Mouse (Mus musculus) c-Kit-positive CD71-positive TER-119-positive erythroid progenitor cells, embryonic 14.5 days (primary cell): ENCODE measurements around the gene Micu1.

ENCODE experiments used
- DNase-seq: peaks from one replicate; pipeline ENCODE4 v3.0.0-alpha.2; 2013; ENCODE audit warnings: low spot score

Gene Micu1

DNA sequence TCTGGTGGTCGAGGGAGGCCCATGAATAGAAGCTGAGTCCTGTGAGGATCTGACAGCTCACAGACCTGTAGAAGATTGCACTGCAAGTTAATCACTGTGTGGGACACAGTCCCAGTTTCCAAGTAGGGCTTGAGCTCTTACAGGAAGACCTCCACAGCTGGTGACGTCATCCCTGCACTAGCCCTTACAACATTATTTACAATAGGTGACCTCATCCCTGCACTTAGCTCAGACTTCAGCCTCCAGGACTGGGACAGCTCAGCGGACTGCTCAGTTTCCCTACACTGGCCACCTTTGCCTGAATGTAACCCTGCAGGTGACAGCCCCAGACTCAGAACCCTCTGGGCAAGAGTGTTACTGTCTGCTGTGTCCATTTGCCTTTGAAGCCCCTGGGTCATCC lies 75.0 kb downstream of the Micu1 start:
- no peak for DNase-seq

DNA sequence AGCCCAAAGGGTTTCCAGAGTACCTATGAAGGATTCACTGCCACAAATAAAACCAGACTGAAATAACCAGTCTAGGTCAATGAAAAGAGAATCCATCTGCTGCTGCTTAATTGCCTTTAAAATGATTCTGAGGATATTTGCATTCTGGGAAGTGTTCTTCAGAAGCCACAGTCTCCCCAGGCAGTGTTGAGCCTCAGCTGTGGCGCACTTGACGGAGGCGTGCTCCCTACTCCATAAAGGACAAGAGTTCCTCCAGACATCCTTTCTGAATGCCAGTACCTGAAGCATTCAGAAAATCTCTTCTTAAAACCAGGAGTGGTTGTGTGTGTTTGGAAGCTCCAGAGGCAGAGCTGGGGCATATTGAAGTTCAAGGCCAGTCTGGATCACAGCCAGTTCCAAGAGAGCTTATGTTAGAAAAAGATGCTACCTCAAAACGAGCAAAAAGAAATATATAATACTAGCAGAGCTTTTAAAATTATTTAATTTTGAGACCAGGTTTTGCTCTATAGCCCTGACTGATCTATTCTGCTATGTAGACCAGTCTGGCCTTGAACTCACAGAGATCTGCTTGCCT lies 75.9 kb downstream of the Micu1 start:
- no peak for DNase-seq

DNA sequence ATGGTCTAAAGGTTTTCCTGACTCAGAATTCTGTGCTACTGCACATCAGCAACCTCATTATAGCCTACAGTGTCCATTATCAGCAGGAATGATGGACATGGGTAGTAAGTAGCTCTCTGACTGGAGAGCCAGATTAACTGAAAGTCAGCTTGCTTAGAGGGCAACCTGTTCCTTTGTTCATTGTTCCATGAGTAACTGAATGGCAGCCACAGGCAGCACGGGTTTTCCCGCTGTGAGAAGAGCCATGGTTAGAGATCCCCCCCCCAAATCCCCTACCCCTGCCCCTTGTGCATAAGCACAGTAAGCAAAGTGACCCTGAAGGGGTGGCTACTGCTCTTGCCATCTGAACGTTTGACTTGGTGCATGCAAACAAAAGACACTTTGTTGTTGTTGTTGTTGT lies 78.4 kb downstream of the Micu1 start:
- DNase-seq, result no peak

DNA sequence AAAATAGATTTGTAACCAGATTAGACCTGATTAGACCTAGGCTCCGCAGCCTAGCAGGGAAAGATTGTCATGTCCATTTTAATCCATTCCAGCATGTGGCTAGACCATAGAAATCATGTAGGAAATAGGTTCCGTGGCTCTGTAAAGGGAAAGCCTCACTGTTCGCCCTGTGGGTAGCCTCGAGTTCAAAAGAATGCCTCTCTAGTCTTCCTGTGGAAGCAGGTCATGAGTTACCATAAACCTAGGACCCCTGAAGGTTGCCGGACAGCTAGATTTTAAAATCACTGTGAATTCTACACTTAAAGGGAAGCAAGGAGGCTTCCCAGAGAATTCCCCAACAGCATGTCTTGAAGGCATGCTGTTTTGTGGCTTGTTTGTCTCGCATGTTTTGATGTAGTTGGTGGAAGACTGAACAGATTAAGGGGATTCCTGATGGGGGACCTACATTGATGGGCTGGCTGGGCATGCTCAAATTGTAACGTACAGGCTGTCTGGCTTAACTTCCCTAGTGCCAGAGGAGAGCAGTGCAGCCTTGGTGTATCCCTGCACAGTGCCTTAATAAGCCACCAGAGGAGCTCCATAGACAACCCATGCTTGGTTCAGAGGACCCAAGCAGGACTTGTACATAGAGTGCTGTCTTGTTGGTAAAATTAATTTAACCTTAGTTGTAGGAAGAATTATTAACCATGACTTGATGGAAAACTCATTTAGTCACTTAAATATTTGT lies 79.1 kb downstream of the Micu1 start:
- no peak for DNase-seq

DNA sequence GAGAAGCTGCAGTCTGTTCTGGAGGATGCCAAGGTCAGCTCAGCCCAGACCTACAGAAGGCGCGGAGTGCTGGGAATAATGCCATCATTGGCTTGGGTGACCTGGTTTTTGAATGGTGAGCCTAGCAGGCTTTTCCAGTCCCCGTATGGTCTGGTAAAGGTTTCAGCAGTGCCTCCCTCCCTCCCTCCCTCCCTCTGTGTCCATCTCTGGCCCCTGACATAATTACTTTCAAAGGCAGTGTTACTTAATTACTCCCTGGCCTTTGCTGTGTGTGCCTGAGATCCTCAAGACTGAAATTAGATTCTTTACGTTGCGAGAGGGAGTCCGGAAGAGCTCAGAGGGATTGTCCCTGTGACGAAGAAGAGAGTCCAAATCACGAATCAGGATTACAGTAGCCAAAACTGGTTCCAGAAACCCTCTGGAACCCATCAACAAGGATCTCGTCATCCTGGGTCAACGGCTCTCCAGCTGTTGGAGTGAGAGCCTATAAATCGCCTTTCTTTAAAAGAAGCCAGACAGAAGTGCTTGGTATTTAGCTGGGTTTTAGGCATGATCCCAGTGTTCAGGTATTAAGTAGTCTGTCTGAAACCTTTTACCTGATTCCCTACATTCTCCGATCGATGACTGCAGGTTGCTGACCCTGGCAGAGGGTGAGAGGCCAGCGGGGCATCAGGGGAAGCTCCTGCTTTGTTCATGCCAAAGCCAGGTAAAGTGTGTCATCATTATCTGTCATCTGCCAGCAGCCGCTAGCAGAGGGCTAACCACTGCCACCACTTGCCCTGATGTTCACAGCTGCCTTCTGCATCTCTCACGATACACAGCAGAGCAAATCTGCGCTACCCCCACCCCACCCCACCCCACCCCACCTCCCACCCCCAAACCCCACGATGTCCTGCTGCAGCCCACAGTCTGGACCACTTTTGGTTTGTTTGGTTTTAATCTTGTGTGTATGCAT lies 82.7 kb downstream of the Micu1 start:
- DNase-seq, result no peak

DNA sequence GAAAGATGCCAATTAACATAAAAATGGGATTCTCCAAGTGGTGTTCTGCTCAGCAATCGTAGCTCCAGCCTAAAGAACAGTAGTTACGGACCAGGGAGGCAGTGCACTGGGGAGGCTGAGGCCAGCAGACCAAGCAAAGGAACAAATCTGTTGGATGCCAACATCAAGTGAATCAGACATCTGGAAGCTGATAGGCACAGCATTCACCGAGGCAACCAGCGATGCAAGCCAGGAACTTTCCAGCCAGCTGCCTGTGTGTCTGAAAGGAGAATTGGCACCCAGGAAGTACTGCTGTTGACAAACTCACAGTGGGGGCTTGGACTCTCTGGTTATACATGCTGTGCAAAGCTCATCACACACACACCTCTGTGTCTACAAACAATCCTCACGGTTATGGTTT lies 84.0 kb downstream of the Micu1 start:
- no peak for DNase-seq

DNA sequence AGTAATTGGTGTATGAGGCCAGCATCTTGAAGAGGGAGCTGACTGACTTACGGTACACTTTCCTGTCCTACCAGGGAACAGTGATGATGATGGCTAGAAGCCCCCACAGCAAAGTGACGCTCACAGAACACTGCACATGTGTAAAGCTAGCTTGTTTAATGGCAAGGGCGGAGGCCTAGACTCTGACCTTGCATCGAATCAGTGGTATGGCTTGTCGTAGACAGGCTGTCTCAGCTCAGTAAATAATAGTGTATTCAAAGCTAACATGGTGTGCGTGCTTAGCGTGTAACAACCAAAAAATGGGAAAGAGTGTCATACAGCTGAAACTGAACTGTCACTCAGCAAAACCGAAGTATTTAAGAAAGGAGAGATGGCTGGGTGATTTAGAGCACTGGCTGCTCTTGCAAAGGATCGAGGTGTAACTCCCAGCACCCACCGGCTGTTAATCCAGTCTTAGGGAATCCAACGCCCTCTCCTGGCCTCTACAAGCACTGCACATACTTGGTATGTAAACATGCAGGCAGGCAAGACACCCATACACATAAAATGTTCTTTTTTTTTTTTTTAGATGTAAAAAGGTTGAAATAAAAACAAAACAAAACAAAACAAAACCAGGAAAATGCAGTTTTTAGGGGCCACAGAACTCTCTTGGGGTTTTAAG lies 85.0 kb downstream of the Micu1 start:
- DNase-seq, result no peak

DNA sequence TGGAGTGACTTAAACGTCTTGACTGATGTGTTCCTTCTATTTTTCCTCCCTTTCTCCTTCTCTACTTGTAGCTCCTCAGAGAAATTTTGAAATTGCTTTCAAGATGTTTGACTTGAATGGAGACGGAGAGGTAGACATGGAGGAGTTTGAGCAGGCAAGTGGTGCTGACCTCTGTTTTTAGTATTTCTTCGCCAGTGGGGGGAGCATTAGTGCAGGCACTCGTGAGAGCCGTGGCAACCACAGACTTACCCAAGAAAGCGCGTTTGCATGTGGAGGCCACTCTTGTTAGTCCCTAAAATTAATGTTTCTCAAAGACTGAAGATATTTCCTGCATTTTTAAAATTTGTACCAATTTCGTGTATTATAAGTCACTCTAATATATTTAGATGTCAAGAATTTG lies 85.6 kb downstream of the Micu1 start:
- no peak for DNase-seq

DNA sequence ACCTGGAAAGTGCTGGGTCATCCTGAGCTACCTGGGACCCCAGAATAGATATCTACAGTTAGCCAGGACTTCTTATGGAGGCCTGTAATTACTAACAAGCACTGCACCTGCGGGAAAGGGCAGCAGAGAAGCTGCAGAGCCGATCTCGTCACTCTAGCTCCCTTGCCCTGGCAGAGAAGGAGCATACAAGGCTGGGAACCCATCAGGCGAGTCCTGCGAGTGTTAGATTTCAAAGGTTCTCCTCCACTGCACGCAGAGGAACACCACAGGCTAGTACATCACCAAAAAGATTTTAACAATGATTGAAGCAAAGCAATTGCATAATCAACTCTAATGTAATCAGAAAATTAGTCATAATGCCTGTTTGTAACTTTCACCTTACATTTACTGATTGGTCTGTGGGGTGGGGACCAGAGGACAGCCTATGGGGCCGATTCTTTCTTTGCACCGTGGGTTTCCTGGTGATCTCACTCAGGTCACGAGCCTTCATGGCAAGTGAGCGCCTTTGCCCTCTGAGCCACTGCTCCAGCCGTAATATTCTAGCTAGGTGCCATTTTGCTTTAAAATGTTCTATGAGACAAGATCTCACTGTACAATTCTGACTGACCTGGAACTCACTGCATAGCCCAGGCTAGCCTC lies 88.1 kb downstream of the Micu1 start:
- DNase-seq, result no peak

DNA sequence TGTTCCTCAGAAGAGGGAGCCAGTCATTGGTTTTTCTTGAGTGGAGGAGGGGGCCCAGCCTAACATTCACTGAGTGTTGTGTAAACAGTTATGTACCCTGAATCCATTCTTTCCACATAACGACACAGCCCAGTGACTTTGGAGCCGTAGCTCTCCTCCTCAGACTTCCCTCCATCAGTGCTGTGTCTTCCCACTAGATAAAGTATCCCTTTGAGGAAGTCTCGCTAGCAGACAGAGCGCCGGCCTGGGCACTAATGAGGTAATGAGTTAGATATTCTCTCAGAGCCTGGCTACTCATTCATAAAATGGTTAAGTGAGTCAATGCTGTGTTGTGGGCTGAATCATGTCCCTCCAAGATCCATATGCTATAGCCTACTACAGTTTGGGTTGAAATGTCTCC lies 89.6 kb downstream of the Micu1 start:
- DNase-seq, result no peak

DNA sequence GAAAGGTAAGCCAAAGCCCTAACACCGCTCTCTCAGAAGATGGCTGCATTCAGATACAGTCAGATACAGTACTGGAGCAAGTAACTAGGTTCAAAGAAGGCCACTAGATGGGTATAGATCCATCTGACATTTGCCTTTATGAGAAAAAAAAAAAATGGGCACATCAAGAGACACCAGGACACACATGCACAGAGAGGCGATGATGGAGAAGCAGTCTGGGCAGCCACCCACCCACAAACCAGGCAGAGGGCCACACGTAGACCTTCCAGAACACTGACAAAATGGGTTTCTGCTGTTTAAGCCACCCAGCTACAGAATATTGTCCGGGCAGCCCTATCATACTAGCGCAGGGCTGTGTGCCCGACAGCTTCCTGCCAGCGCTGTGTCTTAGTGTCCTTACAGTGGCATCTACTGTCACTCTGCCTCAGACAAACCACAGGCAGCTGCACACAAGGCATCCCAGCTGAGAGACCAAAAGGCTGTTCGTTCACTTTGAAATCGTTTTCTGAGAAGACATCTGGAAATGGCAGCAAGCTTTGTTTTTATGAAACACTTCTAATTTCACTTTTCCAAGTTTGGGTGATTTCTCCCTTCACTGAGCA lies 90.4 kb downstream of the Micu1 start:
- no peak for DNase-seq

DNA sequence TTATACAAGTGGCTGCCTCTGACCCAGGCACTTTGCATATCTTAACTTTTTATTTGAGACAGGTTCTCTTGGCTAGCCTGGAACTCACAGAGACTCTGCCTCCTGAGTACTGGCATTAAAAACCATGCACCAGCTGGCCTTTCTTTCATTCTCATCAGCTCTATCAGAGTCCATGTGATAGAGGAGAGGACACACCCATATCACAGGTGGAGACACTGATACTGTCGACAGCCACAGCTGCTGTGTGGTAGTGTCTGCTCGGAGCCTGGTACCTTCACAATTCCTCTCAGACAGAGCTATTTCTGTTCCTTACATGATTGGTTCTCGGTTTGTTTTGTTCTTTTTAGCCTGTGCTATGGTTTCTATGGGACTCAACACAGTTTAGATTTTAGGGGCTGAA lies 91.2 kb downstream of the Micu1 start:
- DNase-seq, result peak; percentile 58

DNA sequence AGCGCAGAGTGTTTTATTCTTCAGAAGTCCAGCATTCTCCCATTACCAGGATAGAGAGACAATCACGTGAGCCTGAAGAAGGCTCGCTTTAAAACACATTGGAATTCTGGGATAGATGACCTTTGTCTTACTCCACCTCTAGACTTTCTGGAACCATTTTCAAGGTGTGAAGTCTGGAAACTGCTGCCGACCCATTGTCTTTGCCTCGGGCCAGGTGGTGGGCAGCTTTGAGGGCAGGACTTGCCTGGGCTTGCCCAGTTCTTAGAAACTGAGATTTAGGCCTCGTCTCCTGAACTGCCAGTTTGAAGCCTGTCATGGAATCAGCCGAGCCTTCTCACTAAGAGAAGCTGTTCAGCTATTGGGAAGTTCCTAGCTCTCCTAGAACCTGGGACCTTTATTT lies 92.8 kb downstream of the Micu1 start:
- DNase-seq, result no peak

DNA sequence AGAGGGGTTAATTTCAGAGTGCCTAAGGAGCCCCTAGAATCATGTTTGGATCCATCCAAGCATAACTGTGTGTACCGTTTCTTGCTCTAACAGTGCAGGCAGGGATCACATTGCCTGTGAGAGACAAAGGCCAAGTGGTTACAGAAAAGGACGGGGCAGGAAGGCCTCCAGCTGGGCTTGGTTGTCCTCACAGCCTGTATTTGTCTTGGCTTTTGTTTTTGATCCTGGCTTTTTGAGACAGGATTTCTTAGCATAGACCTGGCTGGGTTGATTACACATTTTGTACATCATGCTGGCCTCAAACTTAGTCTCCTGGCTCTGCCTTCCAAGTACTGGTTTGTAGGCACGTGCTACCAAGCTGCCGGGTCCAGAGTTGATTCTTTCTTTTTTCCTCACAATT lies 93.6 kb downstream of the Micu1 start:
- no peak for DNase-seq

DNA sequence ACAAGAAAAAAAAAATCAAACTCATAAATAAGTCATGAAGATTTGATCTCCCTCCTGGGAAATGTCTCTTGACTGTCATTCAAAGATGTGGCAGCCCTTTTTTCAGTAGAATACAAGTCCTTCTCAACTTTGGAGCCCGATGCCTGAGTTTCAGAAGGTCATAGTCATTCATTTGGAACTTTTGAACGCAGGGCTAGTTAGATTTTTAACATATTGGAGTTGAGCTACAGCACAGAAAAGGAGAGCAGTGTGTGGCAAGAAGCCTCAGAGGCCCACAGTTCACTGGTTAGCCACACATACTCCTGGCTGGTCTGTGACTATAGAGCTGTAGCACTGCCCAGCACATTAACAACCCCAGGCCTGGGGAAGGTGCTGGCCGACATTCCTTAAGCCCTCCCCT lies 96.1 kb downstream of the Micu1 start:
- DNase-seq, result no peak

DNA sequence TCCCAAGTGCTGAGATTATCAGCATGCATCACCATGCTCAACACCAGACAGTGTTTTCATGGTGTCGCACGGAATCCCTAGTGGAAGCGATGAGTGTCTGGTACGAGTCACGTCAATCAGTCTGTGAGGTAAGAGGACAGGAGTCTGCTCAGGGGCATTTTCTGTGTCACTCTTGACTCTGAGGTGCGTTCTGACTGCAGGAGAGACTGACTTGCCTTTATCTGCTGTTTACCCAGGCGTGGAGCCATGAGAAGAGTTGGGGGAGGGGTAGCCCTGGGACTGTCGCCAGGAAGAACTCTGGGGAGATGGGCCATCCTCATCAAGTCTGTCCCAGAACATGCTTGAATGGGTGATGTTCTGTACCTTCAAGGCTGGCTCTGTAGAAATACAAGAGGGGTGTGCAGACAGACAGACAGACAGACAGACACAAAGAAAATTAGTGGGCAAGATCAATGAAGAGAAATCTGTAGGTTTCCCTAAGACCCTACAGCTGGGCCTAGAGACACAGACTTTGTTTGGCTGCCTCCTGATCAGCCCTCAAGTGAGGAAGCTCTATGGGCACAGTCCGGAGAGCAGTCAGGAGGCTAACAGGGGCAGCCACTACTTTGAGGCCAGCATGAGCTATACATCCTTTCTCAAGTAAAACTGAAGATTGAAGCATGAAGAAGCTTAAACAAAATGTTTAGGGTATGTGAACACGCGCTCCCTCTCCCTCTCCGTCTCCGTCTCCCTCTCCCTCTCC lies 97.2 kb downstream of the Micu1 start:
- DNase-seq, result no peak

DNA sequence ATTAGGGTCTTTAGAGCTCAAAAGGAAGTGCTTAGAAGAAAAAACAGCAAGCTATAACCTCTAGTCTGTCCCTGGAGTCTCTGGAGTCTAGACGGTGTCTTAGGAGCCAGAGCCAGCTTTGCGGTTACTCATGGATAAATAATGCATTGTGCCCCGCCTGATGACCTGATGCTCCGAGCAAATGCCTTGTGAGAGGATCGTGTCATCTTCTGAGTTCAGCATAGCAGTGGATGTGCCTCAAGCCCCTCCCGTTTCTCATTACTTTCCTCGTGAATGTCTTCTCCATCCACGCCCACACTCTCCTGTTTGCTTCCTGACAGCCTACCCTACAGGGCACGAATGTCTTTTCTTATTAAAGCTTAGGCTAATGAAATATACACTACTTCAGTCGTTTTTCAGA lies 97.9 kb downstream of the Micu1 start:
- DNase-seq, result no peak

DNA sequence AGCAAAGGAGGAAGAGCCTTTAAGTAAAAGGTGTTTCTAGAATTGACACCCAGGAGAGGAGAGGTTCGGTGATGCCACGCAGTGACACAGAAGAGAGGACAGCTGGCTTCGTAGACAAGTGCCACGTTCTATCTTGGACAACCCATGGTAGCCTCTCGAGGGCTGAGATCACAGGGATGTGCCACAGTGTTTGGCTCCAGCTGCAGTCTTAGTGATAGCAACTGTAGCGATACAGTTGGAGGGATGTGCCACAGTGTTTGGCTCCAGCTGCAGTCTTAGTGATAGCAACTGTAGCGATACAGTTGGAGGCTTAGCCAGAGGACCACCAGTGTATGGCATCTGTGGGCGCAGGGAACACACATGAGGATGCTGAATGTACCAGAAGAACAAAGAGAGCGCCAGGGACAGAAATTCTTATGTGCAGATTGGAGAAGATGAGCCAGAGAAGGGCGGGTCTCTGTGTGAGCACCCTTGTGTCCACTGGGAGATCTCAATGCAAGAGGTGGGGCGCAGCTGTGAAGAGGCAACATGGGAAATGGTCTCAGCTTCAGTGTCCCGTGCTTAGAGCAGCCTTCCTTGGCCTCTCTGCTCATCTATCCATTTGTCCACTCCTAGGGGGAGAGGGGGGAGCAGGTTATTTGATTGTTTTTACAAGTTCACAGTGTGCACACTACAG lies 98.7 kb downstream of the Micu1 start:
- DNase-seq, result peak; percentile 74

DNA sequence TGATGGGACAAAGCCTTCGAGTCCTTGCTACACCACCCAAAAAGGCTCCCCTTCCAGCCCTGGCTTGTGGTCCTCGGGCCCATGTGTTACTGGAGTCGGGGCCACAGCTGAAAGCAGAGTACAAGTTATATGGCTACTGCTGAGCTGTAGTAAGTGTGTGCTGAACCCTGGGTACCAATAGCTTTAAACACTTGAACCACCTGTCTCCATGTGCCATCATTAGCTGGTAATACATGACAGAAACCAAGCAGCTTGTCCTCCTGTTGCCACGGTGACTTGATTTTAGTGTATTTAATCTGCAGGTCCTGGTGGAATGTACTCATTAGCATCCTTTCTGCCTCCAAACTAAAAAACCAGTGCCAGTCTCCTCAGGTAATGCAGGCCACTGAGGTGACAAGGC lies 106.4 kb downstream of the Micu1 start:
- no peak for DNase-seq

DNA sequence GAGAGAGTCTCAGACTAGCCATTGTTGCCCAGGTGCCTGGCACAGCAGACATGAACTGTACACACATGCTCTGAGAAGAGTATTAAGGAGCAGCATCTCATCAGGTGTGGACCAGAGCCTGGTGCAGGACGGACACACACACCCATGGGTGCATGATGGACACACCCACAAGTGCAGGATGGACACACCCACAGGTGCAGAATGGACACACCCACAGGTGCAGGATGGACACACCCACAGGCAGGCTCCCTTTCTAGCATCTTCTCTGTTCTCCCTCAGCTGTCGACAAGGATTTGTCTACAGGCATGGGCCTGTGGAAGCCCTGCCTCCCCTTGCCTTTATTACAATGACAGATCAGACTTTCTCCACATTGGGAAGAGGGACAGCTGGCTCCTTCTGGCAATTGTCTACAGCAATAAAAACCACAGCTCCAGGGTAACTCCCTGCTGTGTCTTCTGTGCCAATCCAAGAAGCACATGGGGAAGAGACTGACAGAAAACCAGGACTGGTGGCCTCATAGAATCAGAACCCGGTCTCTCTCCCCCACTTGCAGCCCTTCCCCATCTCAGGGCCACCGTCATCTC lies 107.8 kb downstream of the Micu1 start:
- DNase-seq, result no peak
